Mouse (Mus musculus): ENCODE data around the gene Msmb. TPM values are rescaled to one million over a fixed set of nuclear protein-coding genes. Genes with fewer than 3 reads are reported as not detected.
"Not testable (repeated sequence)": the region's sequence is repeated elsewhere in the genome, so short reads cannot be mapped to it uniquely, and the experiment has no call there.

Gene Msmb
- polyA plus RNA-seq (2015; fragmentation: Nextera tagmentation; extraction: Ambion mirVana), result not detected in 2 replicates

- WGBS, result 83% methylated on average over 5 of the region's 5 CpGs
- H3K36me3 ChIP-seq, result no peaks in the 10 kb centered on the region
These were observed at the start of gene Msmb for GRCm38 (mm10) chr14:32141723-32142122. Gene Msmb (plus strand): TSS chr14:32142023.

GRCm38 (mm10) chr14:32093018-32093417, 48.8 kb upstream of the Msmb start:
- WGBS, result 68% methylated on average over 1 of the region's 1 CpGs
- H3K4me2 ChIP-seq (replicated peaks), result no peak overlapping the region
- peaks cover 9% of the 10 kb centered on the region; the same call in 1 of the 2 replicates for H3K4me1 ChIP-seq
- no peak overlapping the region for H3K9ac ChIP-seq
- no peak overlapping the region for H3K27ac ChIP-seq (replicated peaks)
- peaks cover 44% of the 10 kb centered on the region for H3K36me3 ChIP-seq
- H3K9me3 ChIP-seq (replicated peaks), result no peaks in the 10 kb centered on the region
- ATAC-seq (ENCODE audit: insufficient number of reproducible peaks, low FRiP score, low TSS enrichment, low read depth), result no peak
- H3K4me3 ChIP-seq (replicated peaks), result no peak overlapping the region
- H3K27me3 ChIP-seq, result no peaks in the 10 kb centered on the region

More at GRCm38 (mm10) chr14:32141723-32142122, at the start of gene Msmb:
- Histone ChIP-seq H3K4me2 (replicated peaks) (no peak within 1 kb of the TSS), H3K4me1 (no peaks in the 10 kb centered on the region), H3K27ac (replicated peaks) (no peak within 1 kb of the TSS), H3K4me3 (replicated peaks) (no peak within 1 kb of the TSS), H3K9me3 (replicated peaks) (no peaks in the 10 kb centered on the region), H3K27me3 (no peaks in the 10 kb centered on the region), H3K9ac (no peak within 1 kb of the TSS)
- ATAC-seq (ENCODE audit: insufficient number of reproducible peaks, low FRiP score, low TSS enrichment, low read depth), result no peak

DNA sequence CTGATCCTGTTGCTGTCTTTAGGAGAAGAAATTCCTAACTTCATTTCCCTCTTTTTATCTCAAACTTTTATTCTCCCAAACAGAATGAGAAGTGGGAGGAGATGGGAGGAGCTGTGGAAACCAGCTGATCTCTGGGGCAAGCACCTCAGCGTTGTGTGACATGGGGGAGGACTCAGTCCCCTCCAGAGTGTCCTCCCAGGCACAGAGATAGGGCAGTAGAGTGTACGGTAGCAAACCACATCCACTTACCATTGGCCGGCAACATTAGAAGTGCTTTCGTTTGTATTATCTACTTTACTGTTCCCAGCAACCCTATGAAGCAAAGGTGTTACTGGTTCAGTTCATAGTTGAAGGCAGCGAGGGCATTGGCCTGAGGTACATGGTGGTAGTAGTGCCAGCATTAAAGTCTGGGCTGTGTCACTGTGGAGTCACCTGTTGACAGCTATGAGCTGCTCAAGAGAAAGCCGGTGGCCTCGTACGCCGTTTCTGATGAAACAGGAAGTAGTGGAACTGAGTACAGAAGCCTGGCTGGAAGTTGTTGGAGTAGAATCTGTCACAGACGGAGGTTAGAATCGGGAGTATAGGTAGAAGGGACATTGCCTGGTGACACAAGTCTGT, 48.2 kb upstream of the Msmb start:
- no peak overlapping the region for H3K4me2 ChIP-seq (replicated peaks)
- no peaks in the 10 kb centered on the region for H3K27me3 ChIP-seq
- WGBS, result 88% methylated on average over 11 of the region's 11 CpGs
- H3K9me3 ChIP-seq (replicated peaks), result no peaks in the 10 kb centered on the region
- H3K4me1 ChIP-seq, result peaks cover 9% of the 10 kb centered on the region; the same call in 1 of the 2 replicates
- peaks cover 50% of the 10 kb centered on the region for H3K36me3 ChIP-seq
- H3K9ac ChIP-seq, result no peak overlapping the region
- ATAC-seq (ENCODE audit: insufficient number of reproducible peaks, low FRiP score, low TSS enrichment, low read depth), result no peak
- no peak overlapping the region for H3K27ac ChIP-seq (replicated peaks)
- no peak overlapping the region for H3K4me3 ChIP-seq (replicated peaks)

- H3K27me3 ChIP-seq, result no peaks in the 10 kb centered on the region
- H3K9me3 ChIP-seq (replicated peaks), result no peaks in the 10 kb centered on the region
- no peak overlapping the region for H3K4me3 ChIP-seq (replicated peaks)
- H3K9ac ChIP-seq, result no peak overlapping the region
- 82% methylated on average over 5 of the region's 5 CpGs for WGBS
- no peak overlapping the region for H3K4me2 ChIP-seq (replicated peaks)
- peaks cover 70% of the 10 kb centered on the region for H3K36me3 ChIP-seq
- ATAC-seq (ENCODE audit: insufficient number of reproducible peaks, low FRiP score, low TSS enrichment, low read depth), result no peak
- no peak overlapping the region for H3K27ac ChIP-seq (replicated peaks)
- H3K4me1 ChIP-seq, result peaks cover 8% of the 10 kb centered on the region; the same call in 1 of the 2 replicates
These were observed 46.2 kb upstream of the Msmb start for GRCm38 (mm10) chr14:32095646-32096045.

GRCm38 (mm10) chr14:32096740-32097139, 45.1 kb upstream of the Msmb start:
- H3K4me2 ChIP-seq (replicated peaks), result no peak overlapping the region
- H3K9ac ChIP-seq, result no peak overlapping the region
- no peak overlapping the region for H3K4me3 ChIP-seq (replicated peaks)
- no peaks in the 10 kb centered on the region for H3K9me3 ChIP-seq (replicated peaks)
- 76% methylated on average over 5 of the region's 5 CpGs for WGBS
- no peaks in the 10 kb centered on the region for H3K4me1 ChIP-seq
- no peak overlapping the region for H3K27ac ChIP-seq (replicated peaks)
- peaks cover 74% of the 10 kb centered on the region for H3K36me3 ChIP-seq
- H3K27me3 ChIP-seq, result no peaks in the 10 kb centered on the region
- ATAC-seq (ENCODE audit: insufficient number of reproducible peaks, low FRiP score, low TSS enrichment, low read depth), result no peak

- Histone ChIP-seq H3K4me3 (replicated peaks) (no peak overlapping the region), H3K4me1 (no peaks in the 10 kb centered on the region), H3K27me3 (no peaks in the 10 kb centered on the region), H3K9me3 (replicated peaks) (no peaks in the 10 kb centered on the region), H3K27ac (replicated peaks) (no peak overlapping the region), H3K4me2 (replicated peaks) (no peak overlapping the region), H3K9ac (no peak overlapping the region), H3K36me3 (peaks cover 74% of the 10 kb centered on the region)
- ATAC-seq (ENCODE audit: insufficient number of reproducible peaks, low FRiP score, low TSS enrichment, low read depth), result no peak
- 94% methylated on average over 7 of the region's 7 CpGs for WGBS
These were observed 44.1 kb upstream of the Msmb start for GRCm38 (mm10) chr14:32097691-32098090.

DNA sequence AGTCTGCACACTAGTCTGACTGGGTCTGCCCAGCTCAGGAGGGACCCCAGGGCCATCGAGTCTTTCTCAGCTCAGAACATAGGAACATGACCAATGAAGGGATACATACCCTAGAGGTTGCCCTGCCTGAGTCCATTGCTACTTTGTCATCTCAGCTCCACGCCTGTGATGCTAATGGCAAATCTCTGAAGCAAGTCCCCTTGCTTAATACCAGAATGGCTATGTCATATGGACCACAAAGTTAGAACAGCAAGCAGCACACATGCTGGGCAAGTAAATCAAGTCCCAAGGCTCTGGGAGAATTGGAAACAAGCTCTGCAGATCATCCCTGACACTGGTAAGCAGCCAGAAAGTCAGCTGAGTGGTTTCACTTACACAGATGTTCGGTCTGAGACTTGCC, 42.9 kb upstream of the Msmb start:
- Histone ChIP-seq H3K4me1 (no peaks in the 10 kb centered on the region), H3K27ac (replicated peaks) (no peak overlapping the region), H3K27me3 (no peaks in the 10 kb centered on the region), H3K9me3 (replicated peaks) (no peaks in the 10 kb centered on the region), H3K36me3 (peaks cover 68% of the 10 kb centered on the region), H3K4me2 (replicated peaks) (no peak overlapping the region), H3K4me3 (replicated peaks) (no peak overlapping the region), H3K9ac (no peak overlapping the region)
- ATAC-seq (ENCODE audit: insufficient number of reproducible peaks, low FRiP score, low TSS enrichment, low read depth), result no peak
- WGBS, result 90% methylated on average over 3 of the region's 3 CpGs

GRCm38 (mm10) chr14:32103556-32103955, 38.3 kb upstream of the Msmb start:
- Histone ChIP-seq H3K27ac (replicated peaks) (no peak overlapping the region), H3K9me3 (replicated peaks) (no peaks in the 10 kb centered on the region), H3K4me3 (replicated peaks) (no peak overlapping the region), H3K4me1 (no peaks in the 10 kb centered on the region), H3K36me3 (peaks cover 28% of the 10 kb centered on the region), H3K27me3 (no peaks in the 10 kb centered on the region), H3K4me2 (replicated peaks) (no peak overlapping the region), H3K9ac (no peak overlapping the region)
- ATAC-seq (ENCODE audit: insufficient number of reproducible peaks, low FRiP score, low TSS enrichment, low read depth), result no peak
- WGBS, result 80% methylated on average over 4 of the region's 4 CpGs

DNA sequence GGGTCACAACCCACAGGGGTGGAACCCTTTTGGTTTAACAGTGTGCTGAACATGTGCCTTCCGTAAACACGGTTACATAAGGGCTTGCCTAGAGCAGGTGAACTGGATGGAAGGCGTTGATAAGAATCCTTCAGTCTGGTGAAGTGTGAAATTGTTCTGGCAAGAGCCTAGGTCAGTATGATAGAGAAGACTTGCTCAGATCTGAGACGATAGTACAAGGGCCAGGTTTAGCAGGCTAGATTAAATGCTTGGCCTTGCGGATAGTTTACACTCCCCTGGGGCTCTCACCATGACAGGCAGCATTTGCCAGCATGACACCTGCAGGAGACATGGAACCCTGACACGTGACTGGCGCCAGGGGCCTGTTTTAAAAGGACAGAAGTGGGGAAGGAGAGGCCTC, 36.2 kb upstream of the Msmb start:
- H3K9me3 ChIP-seq (replicated peaks), result no peaks in the 10 kb centered on the region
- H3K4me3 ChIP-seq (replicated peaks), result no peak overlapping the region
- no peak for ATAC-seq (ENCODE audit: insufficient number of reproducible peaks, low FRiP score, low TSS enrichment, low read depth)
- no peak overlapping the region for H3K4me2 ChIP-seq (replicated peaks)
- WGBS, result 46% methylated on average over 7 of the region's 7 CpGs
- no peaks in the 10 kb centered on the region for H3K4me1 ChIP-seq
- peaks cover 7% of the 10 kb centered on the region for H3K36me3 ChIP-seq
- no peak overlapping the region for H3K9ac ChIP-seq
- H3K27me3 ChIP-seq, result no peaks in the 10 kb centered on the region
- no peak overlapping the region for H3K27ac ChIP-seq (replicated peaks)

GRCm38 (mm10) chr14:32106911-32107310, 34.9 kb upstream of the Msmb start:
- Histone ChIP-seq H3K9me3 (replicated peaks) (no peaks in the 10 kb centered on the region), H3K27ac (replicated peaks) (no peak overlapping the region), H3K4me2 (replicated peaks) (no peak overlapping the region), H3K4me1 (no peaks in the 10 kb centered on the region), H3K9ac (no peak overlapping the region), H3K36me3 (peaks cover 4% of the 10 kb centered on the region; the same call in 1 of the 2 replicates), H3K4me3 (replicated peaks) (no peak overlapping the region), H3K27me3 (no peaks in the 10 kb centered on the region)
- 89% methylated on average over 4 of the region's 4 CpGs for WGBS
- no peak for ATAC-seq (ENCODE audit: insufficient number of reproducible peaks, low FRiP score, low TSS enrichment, low read depth)

DNA sequence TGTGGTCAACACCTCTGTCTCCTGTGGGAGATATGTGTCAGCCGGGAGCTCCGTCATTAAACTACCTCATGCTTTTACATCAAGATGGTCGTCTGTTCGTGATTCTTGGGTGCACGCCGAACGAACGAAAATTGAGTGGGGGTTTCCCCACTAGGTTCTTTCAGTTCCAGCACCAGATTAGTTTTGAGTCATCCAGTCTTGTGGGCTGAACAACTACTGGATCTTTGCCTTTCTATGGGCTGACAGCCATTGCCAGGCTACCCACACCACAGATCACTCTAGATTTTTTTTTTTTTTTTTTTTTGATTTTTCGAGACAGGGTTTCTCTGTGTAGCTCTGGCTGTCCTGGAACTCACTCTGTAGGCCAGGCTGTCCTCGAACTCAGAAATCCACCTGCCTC, 29.7 kb upstream of the Msmb start:
- not testable (repeated sequence) for H3K9ac ChIP-seq; H3K4me3 ChIP-seq (replicated peaks)

More for the DNA sequence above, 29.7 kb upstream of the Msmb start:
- not testable (repeated sequence) for H3K36me3 ChIP-seq; H3K9me3 ChIP-seq (replicated peaks); ATAC-seq (ENCODE audit: insufficient number of reproducible peaks, low FRiP score, low TSS enrichment, low read depth); H3K27ac ChIP-seq (replicated peaks); H3K4me2 ChIP-seq (replicated peaks); H3K27me3 ChIP-seq; H3K4me1 ChIP-seq
- 94% methylated on average over 10 of the region's 10 CpGs for WGBS

Data from embryonic facial prominence, embryonic 15.5 days (tissue).